Mouse (Mus musculus): Measurements from ENCODE around the gene Hmox1.

- TF ChIP-seq CTCF (IDR thresholded peaks at IDR 0.05; ENCODE audit: low read depth) (no peak), EP300 (IDR thresholded peaks at IDR 0.05; ENCODE audit: low read depth) (no peak)
These were observed 25.9 kb downstream of the Hmox1 start for GRCm38 (mm10) chr8:75119287-75119686.

Measured in liver, postnatal 0 days (tissue).